Mouse (Mus musculus) CH12.LX (cell line): ENCODE measurements around the gene Hibadh. TPM values are rescaled to one million over a fixed set of nuclear protein-coding genes. Genes with fewer than 3 reads are reported as not detected.

ENCODE experiments used
- DNase-seq: peaks from one replicate; pipeline ENCODE4 v3.0.0-alpha.2; 2013; ENCODE audit errors: extremely low read depth
- H3K27ac ChIP-seq: 2 replicates; pipeline ENCODE4 v1.5.1; 2012; ENCODE audit warnings: low read depth, mild to moderate bottlenecking, control low read depth, moderate library complexity; ENCODE audit not compliant: insufficient read depth
- H3K27me3 ChIP-seq: replicated peaks from 2 replicates; pipeline ENCODE3; 2012; ENCODE audit warnings: inconsistent platforms
- H3K36me3 ChIP-seq, 2 experiments: replicated peaks in 1 of 2; 2 replicates each; pipeline versions ENCODE3 to v1.6.1; 2012; ENCODE audit warnings: inconsistent platforms in 1 of 2, low read length in 1 of 2, mild to moderate bottlenecking in 1 of 2, mixed read lengths in 1 of 2, moderate library complexity in 1 of 2; ENCODE audit not compliant: control insufficient read depth in 1 of 2, insufficient read depth in 1 of 2
- H3K4me1 ChIP-seq, 2 experiments: 2 replicates each; pipeline ENCODE4 v1.6.1; 2012; ENCODE audit warnings: inconsistent platforms in 1 of 2, moderate library complexity in 1 of 2; ENCODE audit not compliant: insufficient read depth in 2 of 2, control insufficient read depth in 1 of 2
- H3K4me2 ChIP-seq: 2 replicates; pipeline ENCODE4 v1.6.1; 2012; ENCODE audit warnings: low read depth, mild to moderate bottlenecking, control low read depth; ENCODE audit not compliant: poor library complexity, insufficient read depth, severe bottlenecking
- H3K4me3 ChIP-seq, 3 experiments: fragments of 150-350 bp in 1 of 3; sonication (generic) in 1 of 3; replicated peaks in 1 of 3; 2 replicates each; pipeline versions ENCODE3 to v1.5.1; 2011 to 2012; ENCODE audit warnings: low read depth in 2 of 3, low read length in 2 of 3, mild to moderate bottlenecking in 2 of 3, moderate library complexity in 2 of 3, control low read depth in 1 of 3, improper control_type of control experiment in 1 of 3, inconsistent platforms in 1 of 3, mixed read lengths in 1 of 3; ENCODE audit not compliant: poor library complexity in 1 of 3
- H3K79me2 ChIP-seq: replicated peaks from 2 replicates; pipeline ENCODE4 v1.6.1; 2012; ENCODE audit warnings: mild to moderate bottlenecking, moderate library complexity; ENCODE audit not compliant: control insufficient read depth, poor library complexity, insufficient read depth, severe bottlenecking; ENCODE audit errors: extremely low read depth
- H3K9ac ChIP-seq: 2 replicates; pipeline ENCODE4 v1.6.1; 2012; ENCODE audit warnings: low read depth, mild to moderate bottlenecking, control low read depth, moderate library complexity; ENCODE audit not compliant: insufficient read depth
- H3K9me3 ChIP-seq: replicated peaks from 2 replicates; pipeline ENCODE3; 2012; ENCODE audit warnings: low read length, inconsistent platforms, mixed read lengths
- ETS1 ChIP-seq: conservative IDR thresholded peaks from 2 replicates; pipeline ENCODE4 v1.6.1; 2012; ENCODE audit warnings: low read depth, mild to moderate bottlenecking, inconsistent platforms, low read length, improper control_type of control experiment, moderate library complexity
- IRF4 ChIP-seq: IDR thresholded peaks from 2 replicates; pipeline ENCODE4 v1.6.1; 2014; ENCODE audit warnings: low read depth, mild to moderate bottlenecking, inconsistent platforms, low read length, improper control_type of control experiment
- JUN ChIP-seq: IDR thresholded peaks from 2 replicates; pipeline ENCODE4 v1.6.1; 2011; ENCODE audit warnings: low read depth, mild to moderate bottlenecking, low read length, improper control_type of control experiment, moderate library complexity; ENCODE audit not compliant: insufficient read depth
- MAFK ChIP-seq: IDR thresholded peaks from 2 replicates; pipeline ENCODE4 v1.6.1; 2011; ENCODE audit warnings: low read length, improper control_type of control experiment; ENCODE audit not compliant: insufficient replicate concordance
- MAZ ChIP-seq: IDR thresholded peaks from 2 replicates; pipeline ENCODE4 v1.6.1; 2012; ENCODE audit warnings: low read depth, mild to moderate bottlenecking, inconsistent platforms, low read length, improper control_type of control experiment, moderate library complexity
- MXI1 ChIP-seq: IDR thresholded peaks from 2 replicates; pipeline ENCODE4 v1.6.1; 2011; ENCODE audit warnings: mild to moderate bottlenecking, low read depth, low read length, improper control_type of control experiment
- MYC ChIP-seq: IDR thresholded peaks from 2 replicates; pipeline ENCODE4 v1.6.1; 2011; ENCODE audit warnings: low read depth, mild to moderate bottlenecking, improper control_type of control experiment, low read length
- PAX5 ChIP-seq: IDR thresholded peaks from 2 replicates; pipeline ENCODE4 v1.6.1; 2012; ENCODE audit warnings: low read length, inconsistent platforms, mixed read lengths
- SIN3A ChIP-seq: IDR thresholded peaks from 2 replicates; pipeline ENCODE4 v1.6.1; 2012; ENCODE audit warnings: low read length, improper control_type of control experiment, inconsistent platforms
- UBTF ChIP-seq: IDR thresholded peaks from 2 replicates; pipeline ENCODE4 v1.6.1; 2012; ENCODE audit warnings: low read depth, mild to moderate bottlenecking, inconsistent platforms, low read length, improper control_type of control experiment, moderate library complexity
- USF1 ChIP-seq: IDR thresholded peaks from 2 replicates; pipeline ENCODE4 v1.6.1; 2014; ENCODE audit warnings: low read depth, mild to moderate bottlenecking, inconsistent platforms, low read length, improper control_type of control experiment
- ZC3H11A ChIP-seq: IDR thresholded peaks from 2 replicates; pipeline ENCODE4 v1.6.1; 2012; ENCODE audit warnings: low read depth, mild to moderate bottlenecking, inconsistent platforms, low read length, improper control_type of control experiment
- dilution Hi-C: fragments of 300-500 bp; cut with MboI; formaldehyde crosslinking; loops from 2 replicates; pipeline ENCODE4 v1.14.3; 2020; ENCODE audit warnings: low sequenced_read_pairs; ENCODE audit not compliant: extremely low pct_unique_long_range_greater_than_20kb, extremely low pct_ligation_motif_present
- in situ Hi-C: fragments of 300-500 bp; cut with MboI; formaldehyde crosslinking; loops from 3 replicates; pipeline ENCODE4 v1.14.3; 2019; ENCODE audit warnings: low sequenced_read_pairs, low pct_ligation_motif_present, low pct_unique_long_range_greater_than_20kb, mixed read lengths
- polyA plus RNA-seq: library from polyadenylated mRNA; unstranded; fragments of >175 nt; gene quantifications from 2 replicates; pipeline ENCODE4 v1.2.1, GENCODE M21; 2012; ENCODE audit warnings: low read depth; ENCODE audit not compliant: insufficient read length
- total RNA-seq, 2 experiments: library from RNA; depleted of rRNA; stranded (reverse); fragments of 300-350 nt in 1 of 2; fragments of >200 nt in 1 of 2; gene quantifications; 2 replicates each; pipeline ENCODE4 v1.2.3; 2012 to 2014

Hibadh gene
- total and polyA plus RNA-seq, 3 experiments, result 38.6 to 60.4 (median 44.4) TPM

DNA sequence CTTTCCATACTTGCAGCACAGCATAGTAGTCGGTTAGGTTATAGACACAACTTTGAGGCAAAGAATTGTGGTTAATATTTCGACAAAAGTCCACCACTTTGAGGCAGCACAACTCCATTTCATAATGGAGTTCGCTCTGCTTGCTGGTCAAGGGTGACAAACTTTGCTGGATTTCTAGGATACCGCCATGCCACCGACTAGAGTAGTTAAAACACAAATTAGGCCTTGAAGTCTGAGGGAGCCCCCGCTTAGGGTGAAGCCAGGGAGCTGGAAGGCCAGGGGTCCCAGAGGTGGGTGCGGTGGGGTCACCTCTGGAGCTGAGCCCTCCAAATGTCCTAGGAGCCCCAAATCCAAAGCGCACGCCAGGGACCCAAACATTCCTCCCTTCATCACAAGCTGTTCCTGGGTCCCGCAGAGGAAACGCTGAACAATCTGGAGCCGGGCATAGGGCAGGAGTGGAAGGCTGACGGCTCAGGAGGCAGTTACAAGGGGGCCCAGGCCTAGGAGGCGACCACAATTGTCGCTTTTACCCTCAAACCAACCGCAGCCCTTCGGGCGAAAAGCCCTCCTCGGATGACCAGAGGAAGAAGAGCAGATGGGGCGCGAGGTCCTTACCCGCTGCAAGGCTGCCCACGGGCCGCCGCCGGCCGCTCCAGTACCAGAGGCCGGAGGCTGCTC lies 504 bp downstream of the Hibadh start:
- no peak for TF ChIP-seq UBTF
- TF ChIP-seq JUN, result no peak
- TF ChIP-seq PAX5, result no peak
- TF ChIP-seq USF1, result no peak
- TF ChIP-seq MAZ, result no peak
- TF ChIP-seq ZC3H11A, result no peak
- TF ChIP-seq IRF4, result no peak
- H3K9me3 ChIP-seq, result no peaks in the 10 kb centered on the region
- peak; percentile 36 for DNase-seq

GRCm38 (mm10) chr6:52638471-52639185 lies 1.6 kb downstream of the Hibadh start:
- Histone ChIP-seq H3K9ac (peak overlapping the region; percentile 54; the same call in 1 of the 2 replicates), H3K4me3 (peak overlapping the region in 2 of 3 experiments; percentile 7 to 90), H3K36me3 (peaks cover 0 to 18% of the 10 kb centered on the region in 2 experiments), H3K4me1 (peaks cover 3 to 22% of the 10 kb centered on the region in 2 experiments), H3K27ac (no peak overlapping the region), H3K9me3 (no peaks in the 10 kb centered on the region), H3K79me2 (peaks cover 12% of the 10 kb centered on the region), H3K27me3 (no peaks in the 10 kb centered on the region), H3K4me2 (peak overlapping the region; percentile 85)
- DNase-seq, result no peak
- in situ Hi-C loops (no loop called here), dilution Hi-C loops (no loop called here)
- TF ChIP-seq JUN (no peak), SIN3A (0 out of 2 replicates have a peak, but pooled peaks have one; percentile 30), ETS1 (no peak)

More for the DNA sequence above, 504 bp downstream of the Hibadh start:
- Histone ChIP-seq H3K79me2 (peaks cover 10% of the 10 kb centered on the region), H3K4me1 (peaks cover 3 to 22% of the 10 kb centered on the region in 2 experiments), H3K27me3 (no peaks in the 10 kb centered on the region), H3K27ac (no peak overlapping the region), H3K4me2 (peak overlapping the region; percentile 85), H3K9ac (peak overlapping the region; percentile 54), H3K36me3 (peaks cover 0 to 16% of the 10 kb centered on the region in 2 experiments), H3K4me3 (peak overlapping the region; percentile 72 to 94 (median 90))
- dilution Hi-C loops (no loop called here), in situ Hi-C loops (no loop called here)

DNA sequence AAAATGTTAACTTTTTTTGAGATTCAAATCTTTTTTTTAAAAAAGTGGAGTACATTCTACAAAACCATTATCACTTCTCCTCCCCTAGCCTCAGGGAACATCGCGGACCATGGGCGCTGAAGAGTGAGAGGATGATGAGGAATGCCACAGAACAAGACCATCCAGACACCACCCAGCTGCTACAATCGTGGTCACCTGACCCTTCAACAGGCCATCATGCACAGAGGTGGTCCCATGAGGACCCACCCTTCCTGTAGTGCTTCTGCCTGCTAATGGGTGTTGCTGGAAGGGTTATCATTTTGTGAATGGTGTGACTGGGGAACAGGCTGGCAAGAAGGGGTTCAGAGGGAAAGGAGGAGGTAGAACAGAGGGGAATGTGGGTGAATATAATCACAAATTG lies 2.9 kb downstream of the Hibadh start:
- Histone ChIP-seq H3K9me3 (no peaks in the 10 kb centered on the region), H3K36me3 (peaks cover 0 to 18% of the 10 kb centered on the region in 2 experiments), H3K27me3 (no peaks in the 10 kb centered on the region), H3K4me3 (no peak overlapping the region), H3K27ac (no peak overlapping the region), H3K4me1 (peaks cover 3 to 22% of the 10 kb centered on the region in 2 experiments), H3K79me2 (peaks cover 12% of the 10 kb centered on the region), H3K9ac (no peak overlapping the region), H3K4me2 (no peak overlapping the region)
- in situ Hi-C loops, result no loop called here
- TF ChIP-seq USF1 (no peak), MAFK (no peak), MYC (no peak), MXI1 (no peak)
- no peak for DNase-seq
- dilution Hi-C loops, result no loop called here
